Mouse (Mus musculus) gonadal fat pad, adult 2 months (tissue): ENCODE measurements around the gene Pfkfb2. TPM values are rescaled to one million over a fixed set of nuclear protein-coding genes. Genes with fewer than 3 reads are reported as not detected.
"Not testable (repeated sequence)": the region's sequence is repeated elsewhere in the genome, so short reads cannot be mapped to it uniquely, and the experiment has no call there.

Source experiments
- DNase-seq: peaks from one replicate; pipeline ENCODE4 v3.0.0-alpha.2; 2012; ENCODE audit warnings: low read depth
- polyA plus RNA-seq: library from polyadenylated mRNA; depleted of rRNA; stranded (reverse); fragments of >200 nt; gene quantifications from 2 replicates; pipeline ENCODE4 v1.2.3, GENCODE M21; 2012; rRNA removed

Gene Pfkfb2
- polyA plus RNA-seq, 1 experiment: 16.2 TPM

DNA sequence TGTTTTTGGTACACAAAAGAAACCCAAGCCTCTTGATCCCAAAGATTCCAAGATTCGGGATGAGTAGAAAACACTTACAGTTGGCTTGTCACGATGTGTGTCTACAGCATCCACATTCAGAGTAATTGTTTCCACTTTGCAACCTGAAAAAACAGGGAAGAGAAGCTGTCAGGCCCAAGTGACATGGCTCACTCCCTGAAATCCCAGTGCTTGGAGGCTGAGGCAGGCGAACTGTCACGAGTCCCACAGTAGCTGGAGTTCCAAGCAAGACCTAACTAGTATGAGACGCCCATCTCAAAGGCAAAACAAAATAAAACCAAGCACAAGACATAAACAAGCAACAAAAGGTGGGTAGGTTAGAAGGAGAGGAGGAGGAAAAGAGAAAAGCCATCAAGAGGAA lies 30.5 kb downstream of the Pfkfb2 start:
- no peak for DNase-seq

DNA sequence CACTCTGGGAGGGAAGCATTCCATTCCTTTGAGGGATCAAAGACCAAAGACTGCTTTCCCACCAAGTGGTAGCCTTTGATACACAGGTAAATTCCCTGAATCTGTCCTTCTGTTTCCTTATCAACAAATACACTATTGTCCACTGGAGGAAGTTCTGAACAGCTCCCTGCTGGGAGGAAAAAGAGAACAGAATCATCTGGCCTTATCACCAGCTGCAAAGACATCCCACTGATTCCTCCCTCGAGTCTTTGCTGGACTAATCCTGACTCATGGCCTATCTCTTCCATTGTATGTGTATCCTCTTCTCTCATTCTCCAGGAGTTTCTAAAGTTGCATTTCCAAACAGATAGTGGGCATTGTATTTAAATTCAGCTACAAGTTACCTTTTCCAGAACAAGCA lies 45.1 kb downstream of the Pfkfb2 start:
- DNase-seq: no peak

DNA sequence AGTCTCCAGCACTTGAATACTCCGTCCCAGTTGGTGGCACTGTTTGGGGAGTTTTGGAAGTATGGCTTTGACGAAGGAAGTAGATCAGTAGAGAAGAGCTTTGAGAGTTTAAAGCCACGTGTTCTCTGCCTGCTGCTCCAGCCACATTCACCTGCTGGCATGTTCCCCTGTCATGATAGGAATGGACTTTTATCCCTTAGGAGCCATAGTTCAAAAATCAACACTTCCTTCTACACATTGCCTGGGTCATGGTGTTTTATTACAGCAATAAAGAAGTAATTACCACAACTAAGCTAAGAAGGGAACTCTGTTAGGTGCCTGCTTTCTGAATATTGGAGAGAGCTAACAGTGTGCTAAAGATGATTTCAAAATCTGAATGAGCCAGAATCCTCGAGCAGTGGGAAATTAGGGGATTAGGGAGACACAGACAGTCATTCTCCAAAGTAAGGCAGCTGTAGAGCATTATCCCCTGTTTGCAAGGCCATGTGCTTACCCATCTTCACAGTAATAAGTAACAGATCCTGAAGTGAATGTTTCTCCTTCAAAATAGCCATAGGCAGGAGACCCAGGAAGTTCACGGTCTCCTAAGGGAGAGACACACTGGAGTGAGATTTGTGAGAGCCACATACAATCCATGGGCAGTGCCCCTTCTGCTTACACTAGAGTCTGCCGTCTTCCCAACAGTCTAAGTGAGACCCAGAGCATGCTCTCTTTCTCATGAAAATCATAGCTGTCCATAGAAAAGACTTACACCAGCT lies 47.2 kb downstream of the Pfkfb2 start:
- no peak for DNase-seq

DNA sequence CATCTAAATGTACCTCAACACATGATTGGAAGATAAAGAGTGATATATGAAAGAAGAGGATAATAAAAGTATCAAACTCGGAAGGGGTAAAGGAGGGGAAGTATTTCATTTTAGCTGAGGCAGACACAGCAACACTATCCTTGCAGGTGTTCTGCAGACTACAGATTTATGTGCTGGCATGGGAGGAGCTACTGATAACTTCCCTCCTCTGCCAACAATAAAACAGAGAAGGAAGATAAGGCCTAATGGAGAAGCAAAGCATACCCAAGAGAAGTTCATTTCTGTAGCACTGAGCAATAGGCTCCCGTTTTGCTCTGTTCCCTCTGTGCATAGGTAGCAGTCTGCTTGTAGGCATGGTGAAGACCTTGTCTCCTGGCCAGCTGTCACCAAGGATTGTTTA lies 48.0 kb downstream of the Pfkfb2 start:
- no peak for DNase-seq

DNA sequence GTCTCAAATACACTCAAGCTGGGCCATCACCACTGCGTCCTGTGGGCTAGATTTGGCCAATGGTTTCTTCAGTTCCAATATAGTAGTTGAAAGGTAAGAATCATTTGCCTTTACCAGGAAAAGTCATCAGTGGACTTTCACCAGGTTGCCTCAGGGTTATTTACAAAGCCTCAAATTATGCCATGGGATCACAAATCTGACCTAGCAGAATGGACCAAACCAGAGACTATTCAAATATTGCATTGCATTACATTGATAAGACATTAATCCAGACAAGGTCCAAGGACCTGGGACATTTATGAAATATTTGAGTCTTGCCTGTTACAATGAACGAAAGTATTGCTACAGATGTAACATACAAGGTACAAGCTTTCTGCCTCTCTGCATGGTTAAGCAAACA lies 50.5 kb downstream of the Pfkfb2 start:
- DNase-seq: no peak

DNA sequence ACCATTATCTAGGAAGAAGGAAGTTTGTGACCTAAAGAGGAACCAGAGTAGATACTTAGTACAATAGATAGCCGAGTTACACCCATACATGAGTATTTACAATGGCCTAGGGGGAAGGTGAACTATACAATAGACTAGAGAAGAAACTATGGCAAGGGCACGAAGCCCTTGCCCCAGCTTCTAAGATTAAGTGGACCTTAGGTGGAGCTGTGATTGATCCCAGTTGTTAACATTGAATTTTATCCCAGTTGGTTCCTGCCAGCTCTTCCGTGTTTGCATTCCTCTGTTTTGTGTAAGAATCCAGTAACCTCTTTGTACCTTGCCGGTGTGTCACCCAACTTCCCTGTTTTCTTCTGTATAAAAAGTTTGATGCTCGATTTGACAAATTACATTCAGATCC lies 65.5 kb downstream of the Pfkfb2 start:
- not testable (repeated sequence) for DNase-seq

DNA sequence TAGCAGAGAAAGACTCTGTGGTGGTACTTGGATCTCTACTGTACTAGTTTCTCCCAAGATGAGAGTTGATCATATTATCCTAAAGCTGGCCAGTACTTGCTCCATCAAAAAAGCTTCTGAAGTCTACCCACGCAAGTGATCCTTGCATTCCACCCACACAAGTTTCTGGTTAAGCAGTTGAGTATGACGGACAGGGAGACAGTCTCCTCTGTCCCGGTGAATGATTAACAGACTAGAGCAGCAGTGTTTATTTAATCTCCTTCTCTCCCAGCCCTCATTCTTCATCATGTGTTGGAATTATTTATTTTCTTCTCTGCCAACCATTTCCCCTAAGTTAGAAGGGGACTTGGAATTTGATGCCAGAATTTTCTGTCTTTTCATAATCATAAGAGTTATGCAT lies 67.6 kb downstream of the Pfkfb2 start, which contains the start of gene C4bp:
TSS of gene C4bp (minus strand) at position 179 of the 400 bp plus-strand sequence.
- DNase-seq: no peak

DNA sequence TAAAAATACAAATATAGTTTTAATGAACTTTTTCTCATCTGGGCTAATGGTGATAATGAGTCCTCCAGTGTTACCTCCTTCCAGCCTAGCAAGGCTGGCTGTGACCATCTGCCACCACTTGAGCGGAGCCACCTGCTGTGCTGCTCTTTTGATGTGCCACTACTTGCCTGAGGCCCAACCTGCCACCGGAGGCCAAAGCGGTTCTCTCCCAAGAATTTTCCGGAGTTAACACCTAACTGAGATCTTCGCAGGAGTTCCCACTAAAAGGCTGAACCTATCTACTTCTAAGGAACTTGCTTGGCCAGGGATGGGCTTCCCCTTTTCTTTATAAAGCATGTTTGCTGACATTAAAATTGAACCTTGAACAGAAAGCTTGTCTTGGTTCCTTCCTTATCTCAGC lies 69.4 kb downstream of the Pfkfb2 start:
- DNase-seq: not testable (repeated sequence)

DNA sequence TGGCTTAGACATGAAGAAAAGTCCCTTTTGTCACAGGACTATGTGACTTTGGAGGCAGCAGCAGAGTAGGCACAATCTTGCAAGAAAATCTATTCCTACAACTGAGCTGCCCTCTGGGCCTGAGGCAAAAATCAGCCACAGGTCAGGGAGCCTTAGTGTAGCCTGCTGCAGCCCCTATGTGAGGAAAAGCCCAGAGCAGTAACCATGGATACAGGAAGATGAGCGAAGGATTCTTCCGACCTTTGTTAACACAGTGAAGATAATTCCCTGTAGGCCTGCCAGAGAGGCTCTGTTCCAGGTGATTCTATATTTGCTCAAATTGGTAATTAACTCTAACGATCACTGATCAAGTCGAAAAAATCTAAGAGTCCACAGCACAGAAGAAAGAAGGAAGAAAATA lies 85.0 kb downstream of the Pfkfb2 start:
- no peak for DNase-seq

DNA sequence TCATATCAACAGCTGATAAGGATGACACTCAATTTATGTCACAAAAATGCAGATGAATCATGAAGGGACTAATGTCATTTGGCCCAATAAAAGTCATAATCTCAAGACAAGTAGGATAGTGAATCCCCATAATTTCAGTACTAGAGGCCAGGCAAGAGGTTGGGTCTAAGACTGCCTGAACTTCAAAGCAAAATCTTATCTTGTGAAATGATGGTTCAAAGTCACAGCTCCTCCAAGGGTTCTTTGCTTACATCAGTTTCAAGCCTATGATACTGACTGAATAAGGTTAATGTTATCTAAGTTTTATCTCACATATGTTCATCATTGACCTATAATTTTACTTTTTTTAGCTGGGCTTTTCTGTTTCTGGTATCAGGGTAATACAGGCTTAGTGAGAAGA lies 88.1 kb downstream of the Pfkfb2 start:
- DNase-seq: no peak

Other genes starting within 250 kb of the Pfkfb2 start
- 0.19 and 0.29 TPM in 2 replicates for gene Zp3r, start 99.6 kb downstream of the Pfkfb2 start, polyA plus RNA-seq
- gene C4bp, start 67.6 kb downstream of the Pfkfb2 start, polyA plus RNA-seq: 337 and 541 TPM in 2 replicates
- 0.08 and 0.18 TPM in 2 replicates for gene Gm29427, start 13.5 kb downstream of the Pfkfb2 start, polyA plus RNA-seq
- gene Yod1, start 11.9 kb downstream of the Pfkfb2 start, polyA plus RNA-seq: 1.6 and 1.8 TPM in 2 replicates
- 1.4 and 1.9 TPM in 2 replicates for gene AA986860, start 2.7 kb upstream of the Pfkfb2 start, polyA plus RNA-seq
- gene Fcamr, start 71.6 kb upstream of the Pfkfb2 start, polyA plus RNA-seq: 0.81 and 1.1 TPM in 2 replicates
- 0.28 and 0.70 TPM in 2 replicates for gene Pigr, start 97.4 kb upstream of the Pfkfb2 start, polyA plus RNA-seq
- gene Fcmr, start 136.4 kb upstream of the Pfkfb2 start, polyA plus RNA-seq: 8.5 and 9.5 TPM in 2 replicates
- gene Il24, start 158.2 kb upstream of the Pfkfb2 start, polyA plus RNA-seq: 0.36 and 0.42 TPM in 2 replicates
- gene Il20, start 182.2 kb upstream of the Pfkfb2 start, polyA plus RNA-seq: not detected in 2 replicates
- gene Il19, start 210.9 kb upstream of the Pfkfb2 start, polyA plus RNA-seq: not detected in 2 replicates